ENCODE assay signal across 8 mouse cellular contexts in genomic region chr5:110558368-110558767, GRCm38 (mm10). TPM values are rescaled to one million over a fixed set of nuclear protein-coding genes. Genes with fewer than 3 reads are reported as not detected.
A peak's percentile ranks its signal among the peaks of the same experiment; 100 is the strongest.
DNase-seq lines count a peak whose midpoint lies in the region; ATAC-seq and TF ChIP-seq lines count a peak whose summit lies in the region.

No protein-coding gene starts in this region.

- no peaks in the 10 kb centered on the region for H3K79me2 ChIP-seq in heart, adult 2 months (replicated peaks; ENCODE audit: control insufficient read depth, insufficient read depth, low read length)
- H3K79me2 ChIP-seq in MEL (ENCODE audit: control insufficient read depth, insufficient read depth, low read length, poor library complexity) = no peaks in the 10 kb centered on the region

- H3K4me3 ChIP-seq in heart, adult 2 months = no peak overlapping the region
- no peak overlapping the region for H3K4me3 ChIP-seq in heart, embryonic 11.5 days (ENCODE audit: low read depth, low read length)
- no peak overlapping the region for H3K4me3 ChIP-seq in MEL (ENCODE audit: control insufficient read depth in 1 of 2, insufficient read depth in 1 of 2, low read depth in 2 of 2, low read length in 2 of 2)

- H3K9me3 ChIP-seq in heart, embryonic 11.5 days (replicated peaks; ENCODE audit: control insufficient read depth, low read length) = no peaks in the 10 kb centered on the region
- no peaks in the 10 kb centered on the region for H3K9me3 ChIP-seq in MEL (replicated peaks; ENCODE audit: insufficient read depth, low read length)

- TF ChIP-seq POLR2A in heart, adult 2 months (IDR thresholded peaks at IDR 0.05; ENCODE audit: insufficient read depth, low read depth, low read length) = no peak
- no peak for TF ChIP-seq POLR2A in MEL (IDR thresholded peaks at IDR 0.05; ENCODE audit: control insufficient read depth in 1 of 2, insufficient read depth in 1 of 2, low read depth in 1 of 2, low read length in 2 of 2, poor library complexity in 1 of 2)

- ATAC-seq in heart, embryonic 11.5 days (replicated peaks; ENCODE audit: insufficient number of reproducible peaks, low FRiP score, low TSS enrichment) = no peak

- no peak for TF ChIP-seq CTCF in heart, adult 2 months (IDR thresholded peaks at IDR 0.05)
- TF ChIP-seq CTCF in MEL (IDR thresholded peaks at IDR 0.05 in 2 of 3, conservative IDR thresholded peaks at IDR 0.05 in 1 of 3; ENCODE audit: control insufficient read depth in 1 of 3, insufficient read depth in 1 of 3, low read depth in 2 of 3, low read length in 3 of 3, poor library complexity in 1 of 3, severe bottlenecking in 1 of 3) = no peak

- H3K4me1 ChIP-seq in heart, adult 2 months (ENCODE audit: control insufficient read depth, insufficient read depth, low read length) = no peaks in the 10 kb centered on the region
- no peaks in the 10 kb centered on the region for H3K4me1 ChIP-seq in heart, embryonic 11.5 days (ENCODE audit: control insufficient read depth, insufficient read depth, low read length)
- H3K4me1 ChIP-seq in MEL (ENCODE audit: control insufficient read depth in 1 of 2, insufficient read depth in 2 of 2, low read length in 2 of 2) = no peaks in the 10 kb centered on the region

- H3K27ac ChIP-seq in heart, adult 2 months = no peak overlapping the region
- no peak overlapping the region for H3K27ac ChIP-seq in heart, embryonic 11.5 days (ENCODE audit: low read depth, low read length)
- H3K27ac ChIP-seq in MEL (ENCODE audit: control insufficient read depth, low read depth, low read length) = no peak overlapping the region

- WGBS in heart, adult 2 months = 12% methylated on average over 8 of the region's 8 CpGs
- 12% methylated on average over 8 of the region's 8 CpGs for WGBS in heart, embryonic 11.5 days (ENCODE audit: insufficient replicate concordance)

- intact Hi-C loops in heart, adult 2 months (cut with DNase I) = no loop called here

- H3K9ac ChIP-seq in heart, adult 2 months (ENCODE audit: low read depth, low read length) = no peak overlapping the region
- H3K9ac ChIP-seq in heart, embryonic 11.5 days (ENCODE audit: low read depth, low read length) = no peak overlapping the region
- H3K9ac ChIP-seq in MEL (ENCODE audit: control insufficient read depth, low read depth, low read length, poor library complexity, severe bottlenecking) = no peak overlapping the region

- TF ChIP-seq RAD21 in MEL (IDR thresholded peaks at IDR 0.05; ENCODE audit: low read depth, low read length) = no peak

- no peak overlapping the region for H3K4me2 ChIP-seq in heart, embryonic 11.5 days

- TF ChIP-seq EP300 in heart, adult 2 months (IDR thresholded peaks at IDR 0.05; ENCODE audit: insufficient read depth, low read depth, low read length) = no peak
- TF ChIP-seq EP300 in MEL (IDR thresholded peaks at IDR 0.05; ENCODE audit: low read depth in 1 of 2, low read length in 2 of 2) = no peak

- peak; percentile 62 to 64 for DNase-seq in heart, adult 2 months
- DNase-seq in MEL (ENCODE audit: low read depth, low spot score) = peak; percentile 33
- peak; percentile 72 for DNase-seq in embryo, embryonic 10 days (ENCODE audit: low spot score)
- DNase-seq in kidney, adult 8-10 months = peak; percentile 69 to 89
- peak; percentile 45 for DNase-seq in ovary, adult 18-20 months (ENCODE audit: low spot score)
- DNase-seq in T-cell, adult 2 months (ENCODE audit: low spot score) = no peak
- no peak for DNase-seq in spleen, adult 12 weeks (ENCODE audit: low spot score)

- no peaks in the 10 kb centered on the region for H3K27me3 ChIP-seq in heart, adult 2 months (ENCODE audit: control insufficient read depth, insufficient read depth, low read length)
- H3K27me3 ChIP-seq in heart, embryonic 11.5 days (ENCODE audit: control insufficient read depth, insufficient read depth, low read length) = no peaks in the 10 kb centered on the region
- no peaks in the 10 kb centered on the region for H3K27me3 ChIP-seq in MEL (ENCODE audit: control insufficient read depth in 1 of 2, insufficient read depth in 2 of 2, low read length in 2 of 2)

- no peaks in the 10 kb centered on the region for H3K36me3 ChIP-seq in heart, adult 2 months (ENCODE audit: control insufficient read depth, insufficient read depth, low read length)
- no peaks in the 10 kb centered on the region for H3K36me3 ChIP-seq in heart, embryonic 11.5 days (ENCODE audit: control insufficient read depth, insufficient read depth, low read length)
- H3K36me3 ChIP-seq in MEL (ENCODE audit: control insufficient read depth in 1 of 2, insufficient read depth in 2 of 2, low read length in 2 of 2) = no peaks in the 10 kb centered on the region

TF ChIP-seq in MEL, 35 proteins besides CTCF, POLR2A, EP300 and RAD21:
- TF ChIP-seq ZMIZ1 (IDR thresholded peaks at IDR 0.05; ENCODE audit: low read depth, low read length) (no peak), MXI1 (IDR thresholded peaks at IDR 0.05; ENCODE audit: low read depth, low read length) (peak; percentile 52; the same call in 1 of the 2 replicates), TAL1 (IDR thresholded peaks at IDR 0.05; ENCODE audit: low read length) (no peak), NELFE (IDR thresholded peaks at IDR 0.05; ENCODE audit: low read depth, low read length) (no peak), ETS1 (IDR thresholded peaks at IDR 0.05; ENCODE audit: low read depth, low read length) (no peak), USF1 (IDR thresholded peaks at IDR 0.05; ENCODE audit: low read depth, low read length) (peak; percentile 76), KAT2A (conservative IDR thresholded peaks at IDR 0.05; ENCODE audit: low read depth, low read length) (no peak)

RNA-seq across cellular contexts. Expression of gene Galnt9, which starts 14.2 kb away (rescaled TPM):
- not detected for total RNA-seq in heart, adult 2 months (2021)
- 0.20 TPM in 1 of 2 replicates, not detected in the other for polyA plus RNA-seq in heart, adult 2 months (2012; rRNA removed)
- polyA plus RNA-seq in heart, embryonic 11.5 days (2014; fragmentation: Nextera tagmentation; extraction: Ambion mirVana) = not detected in 2 replicates
- 0.23 and 0.42 TPM in 2 replicates for total RNA-seq in MEL (2012; rRNA removed)
- polyA plus RNA-seq in MEL (2012; ENCODE audit: insufficient read depth in 1 of 2, insufficient read length in 2 of 2, low read depth in 1 of 2, low replicate concordance in 2 of 2, missing spikeins in 1 of 2) = under 1 TPM in 1 of 2 experiments, not detected in 1; 0.99 TPM

Comparison
In these comparisons a context has a peak if more than half of its experiments do, and no peak if none do; other contexts are left out.
1. DNase-seq: peak in heart, adult 2 months (2 of 2), MEL (single experiment), embryo, embryonic 10 days (single experiment), kidney, adult 8-10 months (2 of 2) and ovary, adult 18-20 months (single experiment); none in T-cell, adult 2 months (single experiment) and spleen, adult 12 weeks (single experiment).